Mouse (Mus musculus): ENCODE measurements around the gene Tulp3. TPM values are rescaled to one million over a fixed set of nuclear protein-coding genes. Genes with fewer than 3 reads are reported as not detected.
"Not testable (repeated sequence)": the region's sequence is repeated elsewhere in the genome, so short reads cannot be mapped to it uniquely, and the experiment has no call there.

Gene Tulp3
- polyA plus RNA-seq, 1 experiment, result 33.6 TPM

GRCm38 (mm10) chr6:128304801-128305200 is 50.9 kb downstream of the Tulp3 start:
- no peak overlapping the region for H3K27ac ChIP-seq (ENCODE audit: insufficient read depth, low read depth, low read length)
- no peaks in the 10 kb centered on the region for H3K36me3 ChIP-seq (ENCODE audit: control insufficient read depth, insufficient read depth, low read length)
- no peaks in the 10 kb centered on the region for H3K4me1 ChIP-seq (ENCODE audit: control insufficient read depth, insufficient read depth, low read length)
- no peak overlapping the region for H3K4me3 ChIP-seq (ENCODE audit: insufficient read depth, low read depth, low read length)
- DNase-seq, result no peak
- TF ChIP-seq POLR2A (IDR thresholded peaks at IDR 0.05; ENCODE audit: low read depth, low read length) (no peak), CTCF (conservative IDR thresholded peaks at IDR 0.05; ENCODE audit: insufficient read depth, insufficient read length, low read depth, low read length) (no peak)
- no peaks in the 10 kb centered on the region for H3K27me3 ChIP-seq (replicated peaks; ENCODE audit: control insufficient read depth, insufficient read depth, low read length)
- 89% methylated on average over 4 of the region's 4 CpGs for WGBS

GRCm38 (mm10) chr6:128302640-128303039 is 53.0 kb downstream of the Tulp3 start:
- not testable (repeated sequence) for H3K27me3 ChIP-seq (replicated peaks; ENCODE audit: control insufficient read depth, insufficient read depth, low read length); H3K27ac ChIP-seq (ENCODE audit: insufficient read depth, low read depth, low read length); DNase-seq; H3K4me3 ChIP-seq (ENCODE audit: insufficient read depth, low read depth, low read length); H3K36me3 ChIP-seq (ENCODE audit: control insufficient read depth, insufficient read depth, low read length); H3K4me1 ChIP-seq (ENCODE audit: control insufficient read depth, insufficient read depth, low read length)
- WGBS, result 84% methylated on average over 3 of the region's 3 CpGs
- TF ChIP-seq CTCF (conservative IDR thresholded peaks at IDR 0.05; ENCODE audit: insufficient read depth, insufficient read length, low read depth, low read length), result 0 out of 2 replicates have a peak, but pooled peaks have one; percentile 7

- Histone ChIP-seq H3K27ac (ENCODE audit: insufficient read depth, low read depth, low read length) (no peak overlapping the region), H3K36me3 (ENCODE audit: control insufficient read depth, insufficient read depth, low read length) (no peaks in the 10 kb centered on the region), H3K4me1 (ENCODE audit: control insufficient read depth, insufficient read depth, low read length) (no peaks in the 10 kb centered on the region), H3K4me3 (ENCODE audit: insufficient read depth, low read depth, low read length) (no peak overlapping the region), H3K27me3 (replicated peaks; ENCODE audit: control insufficient read depth, insufficient read depth, low read length) (no peaks in the 10 kb centered on the region)
- no peak for TF ChIP-seq POLR2A (IDR thresholded peaks at IDR 0.05; ENCODE audit: low read depth, low read length)
- no peak for TF ChIP-seq CTCF (conservative IDR thresholded peaks at IDR 0.05; ENCODE audit: insufficient read depth, insufficient read length, low read depth, low read length)
- WGBS, result 84% methylated on average over 3 of the region's 3 CpGs
- no peak for DNase-seq
Observed at GRCm38 (mm10) chr6:128301891-128302290, 53.8 kb downstream of the Tulp3 start.

DNA sequence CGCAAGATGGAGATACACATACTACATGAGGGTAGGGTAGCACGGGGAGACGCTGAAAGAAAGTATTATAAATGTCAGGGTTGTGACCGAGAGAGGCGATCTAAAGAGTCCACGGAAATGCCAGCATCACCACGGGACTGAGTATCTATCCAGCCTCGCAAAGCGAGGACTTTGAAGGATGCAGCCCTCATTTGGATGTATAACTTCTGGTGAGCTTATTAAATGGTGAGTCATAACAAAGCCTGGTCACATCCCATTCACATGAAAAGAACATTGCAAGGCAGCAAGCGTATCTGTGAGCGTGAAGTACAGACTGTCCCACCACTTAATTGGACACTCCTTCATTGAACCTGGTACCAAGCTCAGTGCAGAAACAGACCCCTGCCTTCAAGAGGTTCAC is 54.2 kb downstream of the Tulp3 start:
- Histone ChIP-seq H3K4me3 (ENCODE audit: insufficient read depth, low read depth, low read length) (0 out of 2 replicates have a peak overlapping the region, but pooled peaks have one; percentile 6), H3K27ac (ENCODE audit: insufficient read depth, low read depth, low read length) (no peak overlapping the region), H3K27me3 (replicated peaks; ENCODE audit: control insufficient read depth, insufficient read depth, low read length) (no peaks in the 10 kb centered on the region), H3K36me3 (ENCODE audit: control insufficient read depth, insufficient read depth, low read length) (no peaks in the 10 kb centered on the region), H3K4me1 (ENCODE audit: control insufficient read depth, insufficient read depth, low read length) (no peaks in the 10 kb centered on the region)
- no peak for TF ChIP-seq CTCF (conservative IDR thresholded peaks at IDR 0.05; ENCODE audit: insufficient read depth, insufficient read length, low read depth, low read length)
- TF ChIP-seq POLR2A (IDR thresholded peaks at IDR 0.05; ENCODE audit: low read depth, low read length), result no peak
- WGBS, result 52% methylated on average over 11 of the region's 11 CpGs
- no peak for DNase-seq

DNA sequence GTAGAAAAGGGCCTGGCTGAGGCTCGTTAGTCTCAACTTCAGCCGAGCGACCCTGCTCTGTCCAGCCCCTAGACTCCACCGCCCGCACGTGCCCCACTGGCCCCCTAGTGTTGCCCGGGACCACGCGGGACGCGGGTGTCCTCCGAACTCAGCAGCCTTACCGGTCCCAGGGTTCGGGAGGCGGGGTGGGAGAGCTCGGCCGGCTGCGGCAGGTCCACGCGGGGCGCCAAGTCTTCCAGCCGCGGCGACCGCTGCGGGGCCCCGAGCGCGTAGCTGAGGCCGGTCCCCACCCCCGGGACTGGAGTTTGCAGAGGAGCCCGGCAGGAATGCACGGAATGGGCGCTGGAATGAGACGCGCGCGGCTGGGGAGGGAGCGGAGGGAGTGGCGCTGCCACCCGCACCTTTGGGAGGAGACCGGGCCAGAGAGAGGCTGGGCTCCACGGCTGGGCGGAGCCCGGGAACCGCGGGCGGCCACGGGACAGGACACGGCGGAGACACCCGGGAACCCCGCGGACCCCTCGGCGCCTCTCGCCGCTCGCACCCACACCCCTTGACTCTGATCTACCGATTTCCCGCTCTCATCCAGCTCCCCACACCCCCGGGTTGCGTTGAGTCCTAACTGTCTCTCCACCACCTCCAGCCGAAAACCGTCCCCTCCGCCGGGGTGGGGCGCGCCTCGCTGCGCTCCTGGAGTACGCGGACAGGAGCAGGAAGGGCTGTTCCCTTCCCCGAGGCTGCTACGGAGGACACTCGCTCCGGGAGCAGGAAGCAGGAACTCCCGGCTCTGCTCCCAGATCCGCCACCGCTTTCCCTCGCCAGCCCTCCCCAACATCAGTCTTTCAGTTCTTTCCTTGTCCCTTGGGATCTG is 55.3 kb downstream of the Tulp3 start, which contains the start of gene Tead4:
Gene Tead4 (minus strand): TSS at position 690 of the 868 bp plus-strand sequence.
- Histone ChIP-seq H3K27ac (ENCODE audit: insufficient read depth, low read depth, low read length) (peak within 1 kb of the TSS; percentile 69), H3K4me3 (ENCODE audit: insufficient read depth, low read depth, low read length) (peak within 1 kb of the TSS; percentile 67), H3K27me3 (replicated peaks; ENCODE audit: control insufficient read depth, insufficient read depth, low read length) (no peaks in the 10 kb centered on the region), H3K4me1 (ENCODE audit: control insufficient read depth, insufficient read depth, low read length) (0 out of 2 replicates have a peak, but pooled peaks cover 2% of the 10 kb centered on the region), H3K36me3 (ENCODE audit: control insufficient read depth, insufficient read depth, low read length) (no peaks in the 10 kb centered on the region)
- WGBS, result 1% methylated on average over 80 of the region's 81 CpGs
- peak; percentile 89 for DNase-seq
- TF ChIP-seq CTCF (conservative IDR thresholded peaks at IDR 0.05; ENCODE audit: insufficient read depth, insufficient read length, low read depth, low read length) (no peak), POLR2A (IDR thresholded peaks at IDR 0.05; ENCODE audit: low read depth, low read length) (no peak)

DNA sequence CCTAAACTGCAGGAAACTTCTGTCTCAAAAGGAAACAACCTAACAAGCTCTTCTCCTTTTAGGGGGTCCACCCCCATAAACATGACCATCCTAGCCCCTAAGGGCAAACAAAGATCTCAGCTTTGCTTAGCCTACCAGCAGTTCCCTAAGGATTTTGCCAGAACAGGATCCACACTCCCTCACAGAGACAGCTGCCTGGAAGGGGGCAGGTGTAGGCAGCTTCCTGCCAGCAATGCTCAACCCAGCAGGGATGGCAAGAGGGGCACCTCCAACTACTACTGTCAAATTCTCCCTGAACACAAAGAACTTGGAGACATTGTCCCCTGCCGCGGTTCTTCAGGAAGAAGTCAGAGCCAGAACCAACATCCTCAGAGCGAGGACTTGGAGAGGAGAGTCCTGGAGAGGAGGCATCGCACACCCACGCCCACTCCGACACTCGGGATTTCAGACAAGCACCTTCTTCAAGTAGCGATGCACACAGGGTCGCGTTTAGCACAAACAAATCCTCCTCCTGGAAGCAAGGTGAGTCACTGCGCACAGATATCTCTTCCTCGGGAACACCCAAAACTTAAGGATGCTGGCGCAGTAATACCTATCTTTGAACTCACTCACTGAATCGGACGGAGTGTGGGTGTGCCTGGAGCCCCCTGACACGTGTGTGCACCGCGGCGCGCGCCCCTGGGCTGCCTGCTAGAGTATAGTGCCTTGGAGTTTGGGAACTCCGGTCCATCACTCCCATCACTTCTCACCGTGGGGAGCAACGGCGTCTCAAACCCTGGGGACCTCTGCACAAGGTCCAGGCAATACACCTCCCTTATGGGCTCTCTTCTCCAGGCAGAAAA is 56.1 kb downstream of the Tulp3 start:
- H3K27ac ChIP-seq (ENCODE audit: insufficient read depth, low read depth, low read length), result peak overlapping the region; percentile 69; the same call in 1 of the 2 replicates
- 5% methylated on average over 25 of the region's 25 CpGs for WGBS
- no peak for DNase-seq
- TF ChIP-seq CTCF (conservative IDR thresholded peaks at IDR 0.05; ENCODE audit: insufficient read depth, insufficient read length, low read depth, low read length) (no peak), POLR2A (IDR thresholded peaks at IDR 0.05; ENCODE audit: low read depth, low read length) (no peak)
- 0 out of 2 replicates have a peak, but pooled peaks cover 2% of the 10 kb centered on the region for H3K4me1 ChIP-seq (ENCODE audit: control insufficient read depth, insufficient read depth, low read length)
- H3K36me3 ChIP-seq (ENCODE audit: control insufficient read depth, insufficient read depth, low read length), result no peaks in the 10 kb centered on the region
- no peaks in the 10 kb centered on the region for H3K27me3 ChIP-seq (replicated peaks; ENCODE audit: control insufficient read depth, insufficient read depth, low read length)
- peak overlapping the region; percentile 67 for H3K4me3 ChIP-seq (ENCODE audit: insufficient read depth, low read depth, low read length)

Measured in kidney, adult 2 months (tissue).